Mouse (Mus musculus) midbrain, embryonic 13.5 days (tissue): Measurements from ENCODE around the gene Rhox2g. TPM values are rescaled to one million over a fixed set of nuclear protein-coding genes. Genes with fewer than 3 reads are reported as not detected.
"Not testable (repeated sequence)": the region's sequence is repeated elsewhere in the genome, so short reads cannot be mapped to it uniquely, and the experiment has no call there.

Source experiments
- ATAC-seq: fragments of 200-750 bp; cut with Nextera tagmentation; 2 replicates; pipeline ENCODE4 v1.8.0; 2017; ENCODE audit warnings: mild to moderate bottlenecking, moderate TSS enrichment, moderate library complexity
- H3K27ac ChIP-seq: fragments of 300-500 bp; sonication (generic); 2 replicates; pipeline ENCODE4 v1.5.1; 2015; ENCODE audit warnings: inconsistent platforms, mild to moderate bottlenecking, moderate library complexity
- H3K27me3 ChIP-seq: fragments of 300-500 bp; sonication (generic); 2 replicates; pipeline ENCODE4 v1.6.1; 2015; ENCODE audit warnings: mild to moderate bottlenecking, inconsistent platforms
- H3K36me3 ChIP-seq: fragments of 300-500 bp; sonication (generic); 2 replicates; pipeline ENCODE4 v1.6.1; 2015; ENCODE audit warnings: mild to moderate bottlenecking, inconsistent platforms
- H3K4me1 ChIP-seq: fragments of 300-500 bp; sonication (generic); replicated peaks from 2 replicates; pipeline ENCODE4 v1.6.1; 2015; ENCODE audit warnings: inconsistent platforms
- H3K4me2 ChIP-seq: fragments of 300-500 bp; sonication (generic); replicated peaks from 2 replicates; pipeline ENCODE4 v1.6.1; 2015; ENCODE audit warnings: moderate library complexity, mild to moderate bottlenecking, inconsistent platforms
- H3K4me3 ChIP-seq: fragments of 300-500 bp; sonication (generic); replicated peaks from 2 replicates; pipeline ENCODE4 v1.5.1; 2015; ENCODE audit warnings: mild to moderate bottlenecking, inconsistent platforms
- H3K9ac ChIP-seq: fragments of 300-500 bp; sonication (generic); replicated peaks from 2 replicates; pipeline ENCODE4 v1.6.1; 2015; ENCODE audit warnings: mild to moderate bottlenecking, inconsistent platforms
- H3K9me3 ChIP-seq: fragments of 300-500 bp; sonication (generic); 2 replicates; pipeline ENCODE4 v1.6.1; 2016; ENCODE audit warnings: mild to moderate bottlenecking, inconsistent platforms
- WGBS: fragments of 180-500 bp; shearing (Covaris S2); methylation state at CpG from one replicate; pipeline ENCODE4 v1.1.7; 2015; 5-methylcytosine and 5-hydroxymethylcytosine counted together
- polyA plus RNA-seq: library from polyadenylated mRNA; unstranded; fragments of >200 nt; fragmentation: Nextera tagmentation; extraction: Ambion mirVana; gene quantifications from 2 replicates; pipeline ENCODE4 v1.2.1, GENCODE M21; 2015

Rhox2g gene
- polyA plus RNA-seq, result not detected in 2 replicates

GRCm38 (mm10) chrX:37643370-37643769, at the start of gene Rhox2g:
Gene Rhox2g, minus strand, starts transcription at chrX:37643470.
- H3K9me3 ChIP-seq, H3K27ac ChIP-seq, H3K4me2 ChIP-seq, H3K27me3 ChIP-seq, H3K36me3 ChIP-seq, H3K9ac ChIP-seq, ATAC-seq, H3K4me1 ChIP-seq, H3K4me3 ChIP-seq: not testable (repeated sequence)
- 92% methylated on average over 6 of the region's 6 CpGs for WGBS

- 81% methylated on average over 2 of the region's 2 CpGs for WGBS
- no peaks in the 10 kb centered on the region for H3K4me1 ChIP-seq
These were observed 49.0 kb upstream of the Rhox2g start for GRCm38 (mm10) chrX:37692261-37692660.

GRCm38 (mm10) chrX:37683031-37683715, 39.9 kb upstream of the Rhox2g start:
- ATAC-seq, result no peak
- WGBS, result 84% methylated on average over 24 of the region's 24 CpGs
- Histone ChIP-seq H3K4me3 (no peak overlapping the region), H3K36me3 (no peaks in the 10 kb centered on the region), H3K9ac (no peak overlapping the region), H3K27me3 (no peaks in the 10 kb centered on the region), H3K4me1 (no peaks in the 10 kb centered on the region), H3K27ac (no peak overlapping the region), H3K4me2 (no peak overlapping the region), H3K9me3 (0 out of 2 replicates have a peak, but pooled peaks cover 6% of the 10 kb centered on the region)

More at GRCm38 (mm10) chrX:37692261-37692660, 49.0 kb upstream of the Rhox2g start:
- ATAC-seq, result no peak
- H3K36me3 ChIP-seq, result no peaks in the 10 kb centered on the region
- H3K4me3 ChIP-seq, result no peak overlapping the region
- H3K9me3 ChIP-seq, result no peaks in the 10 kb centered on the region
- H3K4me2 ChIP-seq, result no peak overlapping the region
- no peak overlapping the region for H3K9ac ChIP-seq
- H3K27ac ChIP-seq, result no peak overlapping the region
- H3K27me3 ChIP-seq, result no peaks in the 10 kb centered on the region

GRCm38 (mm10) chrX:37673177-37673576, 29.9 kb upstream of the Rhox2g start, which contains the start of gene Rhox2h:
Gene Rhox2h, minus strand, starts transcription at chrX:37673277.
- not testable (repeated sequence) for H3K4me2 ChIP-seq, H3K9ac ChIP-seq, H3K27ac ChIP-seq, H3K27me3 ChIP-seq, H3K4me1 ChIP-seq, H3K9me3 ChIP-seq, H3K36me3 ChIP-seq, H3K4me3 ChIP-seq, ATAC-seq
- WGBS, result 89% methylated on average over 8 of the region's 8 CpGs

GRCm38 (mm10) chrX:37668664-37669063, 25.4 kb upstream of the Rhox2g start, which contains the start of gene Rhox3h:
Gene Rhox3h, minus strand, starts transcription at chrX:37668764.
- 71% methylated on average over 1 of the region's 3 CpGs for WGBS
- not testable (repeated sequence) for H3K27ac ChIP-seq, H3K9ac ChIP-seq, H3K36me3 ChIP-seq, H3K4me1 ChIP-seq, H3K4me3 ChIP-seq, H3K9me3 ChIP-seq, H3K27me3 ChIP-seq, H3K4me2 ChIP-seq, ATAC-seq

- not testable (repeated sequence) for ATAC-seq, H3K27me3 ChIP-seq, H3K4me3 ChIP-seq, H3K4me2 ChIP-seq, H3K36me3 ChIP-seq, H3K27ac ChIP-seq, H3K4me1 ChIP-seq, H3K9ac ChIP-seq, H3K9me3 ChIP-seq
- WGBS, result 91% methylated on average over 19 of the region's 20 CpGs
These were observed 8.0 kb upstream of the Rhox2g start, which contains the start of gene Rhox4g for GRCm38 (mm10) chrX:37651227-37651626. Gene Rhox4g, minus strand, starts transcription at chrX:37651327.

GRCm38 (mm10) chrX:37628512-37628911, 14.8 kb downstream of the Rhox2g start, which contains the start of gene Rhox3g:
Gene Rhox3g, minus strand, starts transcription at chrX:37628612.
- not testable (repeated sequence) for H3K4me1 ChIP-seq, H3K27me3 ChIP-seq, H3K27ac ChIP-seq, H3K9ac ChIP-seq, ATAC-seq, H3K4me2 ChIP-seq, H3K4me3 ChIP-seq, H3K9me3 ChIP-seq, H3K36me3 ChIP-seq
- 85% methylated on average over 2 of the region's 2 CpGs for WGBS

GRCm38 (mm10) chrX:37607604-37608003, 35.7 kb downstream of the Rhox2g start, which contains the start of gene Rhox4f:
Gene Rhox4f, minus strand, starts transcription at chrX:37607704.
- H3K27me3 ChIP-seq, H3K36me3 ChIP-seq, H3K4me1 ChIP-seq, H3K9me3 ChIP-seq, ATAC-seq, H3K27ac ChIP-seq, H3K4me2 ChIP-seq, H3K4me3 ChIP-seq, H3K9ac ChIP-seq: not testable (repeated sequence)
- WGBS, result 96% methylated on average over 18 of the region's 19 CpGs

Other genes starting within 250 kb of the Rhox2g start
- gene Rhox2b, start 231.4 kb downstream of the Rhox2g start, polyA plus RNA-seq, result not detected in 2 replicates
- gene Rhox4b, start 211.0 kb downstream of the Rhox2g start, polyA plus RNA-seq, result not detected in 2 replicates
- not detected in 2 replicates for gene Rhox2c, start 189.8 kb downstream of the Rhox2g start, polyA plus RNA-seq
- not detected in 2 replicates for gene Rhox3c, start 184.9 kb downstream of the Rhox2g start, polyA plus RNA-seq
- not detected in 2 replicates for gene Rhox4c, start 163.1 kb downstream of the Rhox2g start, polyA plus RNA-seq
- gene Rhox2d, start 150.0 kb downstream of the Rhox2g start, polyA plus RNA-seq, result not detected in 2 replicates
- not detected in 2 replicates for gene Rhox4d, start 129.1 kb downstream of the Rhox2g start, polyA plus RNA-seq
- gene Rhox2e, start 113.0 kb downstream of the Rhox2g start, polyA plus RNA-seq, result not detected in 2 replicates
- not detected in 2 replicates for gene Rhox3e, start 101.5 kb downstream of the Rhox2g start, polyA plus RNA-seq
- not detected in 2 replicates for gene Rhox4e, start 86.1 kb downstream of the Rhox2g start, polyA plus RNA-seq
- gene Rhox2f, start 72.1 kb downstream of the Rhox2g start, polyA plus RNA-seq, result not detected in 2 replicates
- gene Rhox3f, start 62.5 kb downstream of the Rhox2g start, polyA plus RNA-seq, result not detected in 2 replicates
- not detected in 2 replicates for gene Rhox4f, start 35.8 kb downstream of the Rhox2g start, polyA plus RNA-seq
- gene Rhox3g, start 14.9 kb downstream of the Rhox2g start, polyA plus RNA-seq, result not detected in 2 replicates
- gene Rhox4g, start 7.9 kb upstream of the Rhox2g start, polyA plus RNA-seq, result not detected in 2 replicates
- gene Rhox3h, start 25.3 kb upstream of the Rhox2g start, polyA plus RNA-seq, result not detected in 2 replicates
- gene Rhox2h, start 29.8 kb upstream of the Rhox2g start, polyA plus RNA-seq, result not detected in 2 replicates
- gene Rhox5, start 161.4 kb upstream of the Rhox2g start, polyA plus RNA-seq, result not detected in 2 replicates
- gene Rhox6, start 183.4 kb upstream of the Rhox2g start, polyA plus RNA-seq, result not detected in 2 replicates
- gene Rhox7a, start 188.2 kb upstream of the Rhox2g start, polyA plus RNA-seq, result not detected in 2 replicates
- gene Rhox8, start 235.5 kb upstream of the Rhox2g start, polyA plus RNA-seq, result not detected in 2 replicates